Mouse (Mus musculus) erythroblast, embryonic 14.5 days (primary cell): Measurements from ENCODE around the gene Olfr519. TPM values are rescaled to one million over a fixed set of nuclear protein-coding genes. Genes with fewer than 3 reads are reported as not detected.

Experiments
- H3K27me3 ChIP-seq: 2 replicates; pipeline ENCODE4 v1.6.1; 2012; ENCODE audit warnings: inconsistent platforms; ENCODE audit not compliant: control insufficient read depth
- H3K36me3 ChIP-seq: 2 replicates; pipeline ENCODE4 v1.6.1; 2012; ENCODE audit warnings: mild to moderate bottlenecking, inconsistent platforms; ENCODE audit not compliant: control insufficient read depth
- H3K4me1 ChIP-seq: 2 replicates; pipeline ENCODE4 v1.6.1; 2012; ENCODE audit warnings: inconsistent platforms; ENCODE audit not compliant: control insufficient read depth
- H3K4me3 ChIP-seq: replicated peaks from 2 replicates; pipeline ENCODE3; 2012; ENCODE audit warnings: moderate library complexity, mild to moderate bottlenecking, inconsistent platforms
- H3K9me3 ChIP-seq: 2 replicates; pipeline ENCODE4 v1.6.1; 2012; ENCODE audit warnings: low read length, inconsistent platforms, mixed read lengths; ENCODE audit not compliant: control insufficient read depth
- GATA1 ChIP-seq: IDR thresholded peaks from 2 replicates; pipeline ENCODE4 v1.6.1; 2012; ENCODE audit warnings: low read length, inconsistent platforms, mixed read lengths
- TAL1 ChIP-seq: IDR thresholded peaks from 3 replicates; pipeline ENCODE4 v1.6.1; 2012; ENCODE audit warnings: low read length, inconsistent platforms, mixed read lengths
- polyA plus RNA-seq: library from polyadenylated mRNA; stranded (reverse); fragments of >175 nt; gene quantifications from 2 replicates; pipeline ENCODE4 v1.2.3, GENCODE M21; 2012

Olfr519 gene
- not detected in 2 replicates for polyA plus RNA-seq

DNA sequence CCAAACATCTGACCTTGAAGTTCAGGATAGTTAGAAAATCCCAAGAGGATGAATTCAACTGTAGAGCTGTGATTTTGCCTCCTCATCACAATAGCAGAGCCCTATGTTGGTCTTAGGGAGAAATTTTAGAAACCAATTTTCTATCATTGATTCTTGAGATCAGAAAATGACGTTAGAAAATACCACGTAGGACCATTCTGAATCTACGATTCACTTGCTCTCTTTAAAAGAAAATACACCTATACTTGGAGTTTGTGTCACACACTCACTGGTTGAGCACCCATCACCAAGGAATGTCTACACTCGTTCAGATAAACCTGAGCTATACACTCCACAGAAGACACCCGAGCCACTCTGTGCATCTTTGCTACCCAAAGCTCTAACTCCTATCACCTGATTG lies at the start of gene Olfr519:
Olfr519 (minus strand) TSS at position 101 of the 400 bp plus-strand sequence.
- Histone ChIP-seq H3K27me3 (no peaks in the 10 kb centered on the region), H3K4me3 (no peak within 1 kb of the TSS), H3K4me1 (no peaks in the 10 kb centered on the region), H3K36me3 (no peaks in the 10 kb centered on the region), H3K9me3 (no peaks in the 10 kb centered on the region)
- no peak for TF ChIP-seq GATA1
- TF ChIP-seq TAL1: no peak

- H3K4me1 ChIP-seq: no peaks in the 10 kb centered on the region
- H3K36me3 ChIP-seq: peaks cover 65% of the 10 kb centered on the region
- H3K27me3 ChIP-seq: peaks cover 3% of the 10 kb centered on the region
- H3K9me3 ChIP-seq: no peaks in the 10 kb centered on the region
- TF ChIP-seq TAL1: no peak
- no peak for TF ChIP-seq GATA1
- H3K4me3 ChIP-seq: no peak overlapping the region
These were observed 49.8 kb upstream of the Olfr519 start for GRCm38 (mm10) chr7:108944002-108944401.

- H3K4me3 ChIP-seq: no peak overlapping the region
- peaks cover 90% of the 10 kb centered on the region for H3K36me3 ChIP-seq
- H3K9me3 ChIP-seq: no peaks in the 10 kb centered on the region
- H3K27me3 ChIP-seq: no peaks in the 10 kb centered on the region
- H3K4me1 ChIP-seq: peaks cover 4% of the 10 kb centered on the region
- TF ChIP-seq TAL1 (no peak), GATA1 (no peak)
These were observed 47.2 kb upstream of the Olfr519 start for GRCm38 (mm10) chr7:108941466-108941865.

DNA sequence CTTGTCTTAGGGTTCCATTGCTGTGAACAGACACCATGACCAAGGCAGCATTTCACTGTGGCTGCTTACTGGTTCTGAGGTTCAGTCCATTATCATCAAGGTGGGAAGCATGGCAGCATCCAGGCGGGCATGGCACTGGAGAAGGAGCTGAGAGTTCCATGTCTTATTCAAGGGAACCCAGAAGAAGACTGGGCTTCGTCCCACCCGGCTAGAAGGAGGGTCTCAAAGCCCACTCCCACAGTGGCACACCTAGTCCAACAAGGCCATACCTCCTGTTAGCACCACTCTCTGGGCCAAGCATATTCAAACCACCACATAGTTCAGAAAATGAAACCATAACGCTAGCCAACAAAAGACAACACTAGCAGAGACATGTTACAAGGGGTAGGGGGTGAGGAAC lies 42.4 kb upstream of the Olfr519 start:
- Histone ChIP-seq H3K4me1 (peaks cover 24% of the 10 kb centered on the region), H3K9me3 (no peaks in the 10 kb centered on the region), H3K27me3 (peaks cover 5% of the 10 kb centered on the region; the same call in 1 of the 2 replicates), H3K36me3 (peaks cover 62% of the 10 kb centered on the region), H3K4me3 (no peak overlapping the region)
- no peak for TF ChIP-seq GATA1
- no peak for TF ChIP-seq TAL1

DNA sequence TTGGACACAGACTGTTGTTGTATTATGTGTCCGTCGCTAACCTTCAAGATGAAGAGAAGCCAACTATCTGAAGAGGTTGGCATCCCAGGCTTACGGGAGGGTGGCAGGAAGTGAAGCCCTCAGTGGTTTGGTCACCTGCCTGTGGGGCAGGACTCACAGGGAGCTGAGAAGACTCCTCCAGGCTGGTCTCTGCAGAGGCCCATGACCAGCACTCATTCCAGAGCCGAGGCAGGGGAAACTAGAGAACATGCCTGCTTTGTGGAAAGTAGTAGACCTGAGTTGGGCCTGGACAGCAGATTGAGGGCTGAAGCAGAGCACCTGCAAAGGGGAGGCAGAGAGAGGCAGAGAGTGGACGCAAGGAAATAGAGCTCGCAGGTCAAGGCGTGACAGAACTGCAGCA lies 41.2 kb upstream of the Olfr519 start:
- Histone ChIP-seq H3K4me3 (peak overlapping the region; percentile 81), H3K9me3 (no peaks in the 10 kb centered on the region), H3K4me1 (peaks cover 24% of the 10 kb centered on the region), H3K27me3 (peaks cover 5% of the 10 kb centered on the region; the same call in 1 of the 2 replicates), H3K36me3 (peaks cover 50% of the 10 kb centered on the region)
- TF ChIP-seq GATA1: no peak
- TF ChIP-seq TAL1: no peak

- Histone ChIP-seq H3K36me3 (peaks cover 44% of the 10 kb centered on the region), H3K9me3 (no peaks in the 10 kb centered on the region), H3K4me1 (peaks cover 24% of the 10 kb centered on the region), H3K27me3 (peaks cover 5% of the 10 kb centered on the region; the same call in 1 of the 2 replicates), H3K4me3 (peak overlapping the region; percentile 81)
- TF ChIP-seq TAL1 (no peak), GATA1 (no peak)
These were observed 40.6 kb upstream of the Olfr519 start for GRCm38 (mm10) chr7:108934836-108935235.

DNA sequence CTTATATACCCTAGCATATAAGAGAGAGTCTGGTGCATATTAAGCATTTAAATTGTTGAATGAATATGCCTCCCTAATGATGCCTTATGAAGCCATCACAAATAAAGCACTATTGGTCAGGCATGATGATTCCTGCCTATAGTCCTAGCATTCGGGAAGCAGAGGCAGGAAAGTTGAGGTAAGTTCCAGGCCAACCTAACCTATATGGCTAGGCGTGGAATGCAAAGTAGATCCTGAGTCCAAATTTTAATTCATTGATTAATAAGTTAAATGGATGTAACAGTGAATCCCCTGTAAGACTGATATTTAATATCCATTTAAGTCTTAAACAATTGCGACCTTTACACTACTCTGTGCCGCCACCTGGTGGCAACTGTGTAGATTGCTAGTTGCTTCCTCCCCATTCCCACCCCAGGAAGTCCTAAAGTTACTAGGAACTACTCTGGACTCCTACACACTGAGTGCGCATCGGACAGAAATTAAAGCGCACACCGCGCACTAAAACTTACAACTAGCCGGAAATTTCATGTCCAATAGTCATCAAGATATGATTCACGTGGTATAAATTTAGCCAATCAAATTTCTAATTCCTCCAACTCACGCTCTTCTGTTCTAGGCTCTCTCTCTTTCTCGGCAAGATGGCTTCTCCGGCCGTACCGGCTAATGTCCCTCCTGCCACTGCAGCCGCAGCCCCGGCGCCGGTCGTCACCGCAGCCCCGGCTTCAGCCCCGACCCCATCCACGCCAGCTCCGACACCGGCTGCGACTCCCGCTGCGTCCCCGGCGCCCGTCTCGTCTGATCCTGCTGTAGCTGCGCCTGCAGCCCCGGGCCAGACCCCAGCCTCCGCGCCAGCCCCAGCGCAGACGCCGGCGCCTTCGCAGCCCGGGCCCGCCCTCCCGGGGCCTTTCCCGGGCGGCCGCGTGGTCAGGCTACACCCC lies 39.8 kb upstream of the Olfr519 start, which contains the start of gene Eif3f:
Eif3f (plus strand) TSS at position 624 of the 938 bp plus-strand sequence.
- H3K4me3 ChIP-seq: peak within 1 kb of the TSS; percentile 81
- H3K27me3 ChIP-seq: peaks cover 5% of the 10 kb centered on the region; the same call in 1 of the 2 replicates
- H3K4me1 ChIP-seq: peaks cover 24% of the 10 kb centered on the region
- TF ChIP-seq TAL1: no peak
- TF ChIP-seq GATA1: no peak
- H3K9me3 ChIP-seq: no peaks in the 10 kb centered on the region
- peaks cover 37% of the 10 kb centered on the region for H3K36me3 ChIP-seq

DNA sequence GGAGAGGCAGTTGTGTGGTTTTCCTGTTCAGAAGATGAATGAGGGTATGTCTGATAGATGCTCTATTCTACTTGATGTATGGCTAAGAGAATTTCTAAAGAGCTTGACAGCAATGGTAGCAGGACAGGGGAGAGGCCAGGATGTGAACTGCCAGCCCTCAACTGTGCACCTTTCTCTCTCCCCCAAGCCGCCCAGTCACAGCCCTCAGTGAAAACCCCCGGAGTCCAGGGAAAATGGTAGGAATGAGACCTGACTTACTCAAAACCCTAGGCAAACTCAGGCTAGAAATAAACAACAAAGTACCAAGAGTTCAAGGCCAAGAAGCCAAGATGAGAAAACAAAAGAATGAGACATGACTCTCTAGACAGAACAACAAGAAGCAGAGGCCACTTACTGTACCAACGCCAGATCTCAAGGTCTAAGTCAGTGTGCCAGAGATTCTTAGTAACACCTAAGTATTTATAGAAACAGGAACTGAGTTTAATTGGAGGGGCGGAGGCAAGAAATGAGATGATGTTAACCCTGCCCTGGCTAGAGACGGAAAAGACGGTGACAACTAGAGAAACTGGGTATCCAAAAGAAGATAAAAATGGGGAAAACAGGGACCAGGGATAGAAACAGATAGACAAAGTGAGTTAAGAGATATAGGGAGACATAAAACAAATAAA lies 35.6 kb upstream of the Olfr519 start, which contains the start of gene Nlrp10:
Nlrp10 (minus strand) TSS at position 453 of the 668 bp plus-strand sequence.
- TF ChIP-seq GATA1 (no peak), TAL1 (no peak)
- Histone ChIP-seq H3K27me3 (peaks cover 5% of the 10 kb centered on the region; the same call in 1 of the 2 replicates), H3K36me3 (no peaks in the 10 kb centered on the region), H3K4me3 (no peak within 1 kb of the TSS), H3K9me3 (no peaks in the 10 kb centered on the region; the same call in 1 of the 2 replicates), H3K4me1 (peaks cover 6% of the 10 kb centered on the region)
